Mouse (Mus musculus): ENCODE results near the gene Tsc22d1. TPM values are rescaled to one million over a fixed set of nuclear protein-coding genes. Genes with fewer than 3 reads are reported as not detected.
A peak's percentile ranks its signal among the peaks of the same experiment; 100 is the strongest.

Gene Tsc22d1
- total and polyA plus RNA-seq, 3 experiments: 7.0 to 26.4 (median 14.6) TPM

DNA sequence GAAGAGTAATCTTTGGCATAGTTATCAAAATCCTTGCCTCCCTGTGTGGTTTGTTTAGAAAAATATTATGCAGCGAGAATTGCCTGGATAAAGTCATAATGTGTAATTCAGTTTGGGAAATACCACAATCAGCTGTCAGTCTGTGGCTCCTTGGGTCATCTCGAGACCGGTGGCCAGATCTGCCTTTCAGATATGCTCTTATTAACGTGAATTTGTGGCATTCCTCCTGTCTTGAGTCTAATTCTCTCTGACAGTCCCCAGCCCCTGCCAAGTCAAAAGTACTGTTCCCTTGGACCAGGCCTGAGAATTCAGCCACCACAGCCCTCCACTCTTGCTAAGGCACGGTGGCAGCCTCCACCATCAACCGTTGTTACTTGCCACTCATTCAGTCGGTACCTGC, 97.2 kb downstream of the Tsc22d1 start:
- Histone ChIP-seq H3K27me3 (ENCODE audit: insufficient read depth, low read length) (no peaks in the 10 kb centered on the region), H3K36me3 (replicated peaks) (no peaks in the 10 kb centered on the region), H3K4me1 (ENCODE audit: insufficient read depth, low read depth, low read length) (peaks cover 5% of the 10 kb centered on the region), H3K4me3 (ENCODE audit: low read depth, low read length) (no peak overlapping the region), H3K9me3 (replicated peaks) (peaks cover 38% of the 10 kb centered on the region)
- ATAC-seq (ENCODE audit: extremely low read depth, insufficient number of reproducible peaks, low FRiP score, poor library complexity, severe bottlenecking) (no peak), DNase-seq (ENCODE audit: low spot score) (no peak)
- TF ChIP-seq GATA1 (IDR thresholded peaks at IDR 0.05; ENCODE audit: borderline replicate concordance, low read length): no peak
- no peak for TF ChIP-seq TAL1 (conservative IDR thresholded peaks at IDR 0.05; ENCODE audit: low read depth, low read length)
- no peak for TF ChIP-seq POLR2AphosphoS5 (IDR thresholded peaks at IDR 0.05; ENCODE audit: insufficient replicate concordance, low read depth, low read length)
- no peak for TF ChIP-seq GATA2 (IDR thresholded peaks at IDR 0.05; ENCODE audit: borderline replicate concordance, low read depth, low read length)
- no peak for TF ChIP-seq CTCF (IDR thresholded peaks at IDR 0.05; ENCODE audit: low read depth, low read length)

DNA sequence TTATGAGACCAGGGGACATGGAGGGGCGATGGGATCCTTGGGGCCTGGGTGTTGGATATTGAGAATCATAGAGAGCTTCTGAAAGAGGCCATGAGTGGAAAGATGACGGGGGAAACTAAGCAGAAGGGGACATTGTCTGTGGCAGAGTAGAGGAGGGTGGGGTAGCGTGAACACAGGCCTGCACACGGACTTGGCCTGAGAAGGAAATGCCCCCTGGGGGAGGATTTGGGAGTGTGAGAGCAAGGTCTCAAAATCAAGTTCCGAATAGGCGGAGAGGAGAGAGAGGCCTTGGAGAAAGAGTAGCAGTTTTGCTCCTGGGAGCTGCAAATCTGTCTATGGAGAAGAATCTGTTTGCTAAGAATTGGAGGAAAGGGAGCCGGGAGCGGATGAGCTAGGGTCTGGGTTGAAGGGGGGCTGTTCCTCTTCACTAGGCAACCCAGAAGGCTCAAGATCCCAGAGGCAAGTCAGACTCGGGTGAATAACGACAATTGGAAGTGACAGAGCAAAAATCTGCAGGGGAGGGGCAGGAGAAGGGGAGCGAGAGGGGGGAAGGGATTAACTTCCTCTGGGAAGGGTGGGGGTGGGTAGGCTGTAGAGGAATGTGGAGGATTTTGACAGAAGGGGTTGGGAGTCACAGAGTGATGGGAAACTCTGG, 98.8 kb downstream of the Tsc22d1 start:
- H3K4me1 ChIP-seq (ENCODE audit: insufficient read depth, low read depth, low read length): peaks cover 2% of the 10 kb centered on the region
- H3K27me3 ChIP-seq (ENCODE audit: insufficient read depth, low read length): no peaks in the 10 kb centered on the region
- DNase-seq (ENCODE audit: low spot score) (no peak), ATAC-seq (ENCODE audit: extremely low read depth, insufficient number of reproducible peaks, low FRiP score, poor library complexity, severe bottlenecking) (peak; percentile 40; the same call in 1 of the 2 replicates)
- H3K4me3 ChIP-seq (ENCODE audit: low read depth, low read length): no peak overlapping the region
- peaks cover 43% of the 10 kb centered on the region for H3K9me3 ChIP-seq (replicated peaks)
- no peak for TF ChIP-seq TAL1 (conservative IDR thresholded peaks at IDR 0.05; ENCODE audit: low read depth, low read length)
- TF ChIP-seq GATA2 (IDR thresholded peaks at IDR 0.05; ENCODE audit: borderline replicate concordance, low read depth, low read length): no peak
- no peak for TF ChIP-seq CTCF (IDR thresholded peaks at IDR 0.05; ENCODE audit: low read depth, low read length)
- no peaks in the 10 kb centered on the region for H3K36me3 ChIP-seq (replicated peaks)

DNA sequence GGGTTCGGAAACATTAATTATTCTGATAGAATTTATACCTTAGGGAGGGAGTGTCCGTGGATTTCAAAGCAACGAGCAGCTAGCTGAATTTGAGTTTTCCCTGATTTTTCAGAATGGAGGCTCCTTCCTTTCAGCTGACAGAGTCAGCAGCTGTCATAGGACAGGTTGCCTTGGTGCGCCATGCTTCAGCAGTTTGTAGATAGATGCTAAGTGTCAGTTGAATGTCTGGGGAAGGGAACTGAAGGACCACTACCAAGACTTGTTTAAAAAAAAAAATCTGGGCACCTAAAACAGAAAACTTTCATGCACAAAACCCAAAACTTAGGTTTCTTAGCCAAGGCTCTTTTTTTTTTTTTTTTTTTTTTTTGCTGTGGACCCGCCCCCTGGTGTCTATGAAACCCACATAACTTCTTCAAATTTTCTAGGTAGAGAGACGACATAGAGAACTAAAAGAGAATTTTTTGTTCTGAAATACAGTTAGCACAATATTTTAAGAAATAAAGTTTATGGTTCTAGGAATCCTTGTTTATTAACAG, 99.4 kb downstream of the Tsc22d1 start:
- H3K4me3 ChIP-seq (ENCODE audit: low read depth, low read length): no peak overlapping the region
- no peaks in the 10 kb centered on the region for H3K36me3 ChIP-seq (replicated peaks)
- TF ChIP-seq GATA1 (IDR thresholded peaks at IDR 0.05; ENCODE audit: borderline replicate concordance, low read length): no peak
- peaks cover 43% of the 10 kb centered on the region for H3K9me3 ChIP-seq (replicated peaks)
- DNase-seq (ENCODE audit: low spot score): no peak
- no peaks in the 10 kb centered on the region for H3K27me3 ChIP-seq (ENCODE audit: insufficient read depth, low read length)
- ATAC-seq (ENCODE audit: extremely low read depth, insufficient number of reproducible peaks, low FRiP score, poor library complexity, severe bottlenecking): no peak
- H3K4me1 ChIP-seq (ENCODE audit: insufficient read depth, low read depth, low read length): peaks cover 2% of the 10 kb centered on the region

DNA sequence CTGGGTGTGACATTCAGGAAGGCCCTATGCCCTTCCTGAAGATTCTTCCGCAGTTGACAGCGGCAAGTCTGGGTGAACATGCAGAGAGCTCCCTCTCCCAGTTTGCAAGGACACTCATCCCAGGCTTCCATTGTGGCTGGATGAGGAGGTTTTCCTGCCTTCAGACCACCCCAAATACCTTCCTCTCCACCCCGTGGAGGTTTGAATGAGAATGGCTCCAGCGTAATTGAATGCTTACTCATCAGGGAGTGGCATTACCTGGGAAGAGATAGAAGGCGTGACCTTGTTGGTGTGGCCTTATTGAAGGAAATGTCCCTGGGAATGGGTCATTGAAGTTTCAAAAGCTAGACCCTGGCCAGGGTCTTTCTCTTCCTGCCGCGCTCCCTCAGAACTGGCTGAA, 100.9 kb downstream of the Tsc22d1 start:
- Histone ChIP-seq H3K36me3 (replicated peaks) (no peaks in the 10 kb centered on the region), H3K4me3 (ENCODE audit: low read depth, low read length) (no peak overlapping the region), H3K27me3 (ENCODE audit: insufficient read depth, low read length) (no peaks in the 10 kb centered on the region), H3K4me1 (ENCODE audit: insufficient read depth, low read depth, low read length) (peaks cover 2% of the 10 kb centered on the region), H3K9me3 (replicated peaks) (peaks cover 37% of the 10 kb centered on the region)
- no peak for TF ChIP-seq CTCF (IDR thresholded peaks at IDR 0.05; ENCODE audit: low read depth, low read length)
- no peak for TF ChIP-seq GATA2 (IDR thresholded peaks at IDR 0.05; ENCODE audit: borderline replicate concordance, low read depth, low read length)
- no peak for TF ChIP-seq POLR2AphosphoS5 (IDR thresholded peaks at IDR 0.05; ENCODE audit: insufficient replicate concordance, low read depth, low read length)
- TF ChIP-seq GATA1 (IDR thresholded peaks at IDR 0.05; ENCODE audit: borderline replicate concordance, low read length): no peak
- no peak for TF ChIP-seq TAL1 (conservative IDR thresholded peaks at IDR 0.05; ENCODE audit: low read depth, low read length)
- ATAC-seq (ENCODE audit: extremely low read depth, insufficient number of reproducible peaks, low FRiP score, poor library complexity, severe bottlenecking) (no peak), DNase-seq (ENCODE audit: low spot score) (no peak)

DNA sequence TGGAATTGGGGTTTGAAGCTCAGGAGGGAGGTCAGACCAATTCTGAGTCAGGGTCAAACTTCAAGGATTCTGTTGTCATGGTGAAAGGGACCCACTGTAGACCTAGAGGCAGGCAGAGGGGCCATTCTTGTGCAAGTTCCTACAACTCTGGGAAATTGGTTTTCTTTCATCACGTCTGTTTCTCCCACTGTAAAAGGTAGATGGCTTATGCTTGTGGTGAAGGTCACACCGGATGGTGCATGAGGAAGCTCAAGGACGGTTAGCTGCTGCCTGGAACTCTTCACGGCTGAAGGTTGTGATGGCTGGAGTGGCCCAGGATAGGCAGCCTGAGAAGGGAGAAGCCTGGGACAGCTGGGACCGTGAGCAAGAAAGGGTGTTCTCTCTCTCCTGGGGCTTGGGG, 103.5 kb downstream of the Tsc22d1 start:
- H3K4me1 ChIP-seq (ENCODE audit: insufficient read depth, low read depth, low read length): peaks cover 2% of the 10 kb centered on the region
- ATAC-seq (ENCODE audit: extremely low read depth, insufficient number of reproducible peaks, low FRiP score, poor library complexity, severe bottlenecking): no peak

DNA sequence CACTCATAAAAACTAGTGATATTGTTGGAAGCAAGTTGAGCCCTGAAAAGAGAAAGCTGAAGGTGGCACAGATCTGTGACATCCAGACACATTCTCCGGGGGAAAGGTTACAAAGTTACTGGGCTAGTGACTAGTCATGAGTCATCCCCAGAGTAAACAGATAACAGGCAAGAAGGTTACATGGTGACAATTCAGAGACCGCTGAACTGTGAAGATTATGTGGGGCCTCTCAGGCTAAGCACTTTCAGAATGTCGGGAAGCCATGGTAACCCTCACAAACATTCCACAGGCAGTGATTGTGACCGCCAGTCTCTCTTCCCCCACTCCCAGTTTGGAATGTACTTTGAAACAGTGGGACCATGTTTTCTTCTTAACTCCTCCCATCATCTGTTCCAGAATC, 105.8 kb downstream of the Tsc22d1 start:
- Histone ChIP-seq H3K36me3 (replicated peaks) (no peaks in the 10 kb centered on the region), H3K4me3 (ENCODE audit: low read depth, low read length) (no peak overlapping the region), H3K27me3 (ENCODE audit: insufficient read depth, low read length) (no peaks in the 10 kb centered on the region), H3K4me1 (ENCODE audit: insufficient read depth, low read depth, low read length) (no peaks in the 10 kb centered on the region), H3K9me3 (replicated peaks) (peaks cover 29% of the 10 kb centered on the region)
- ATAC-seq (ENCODE audit: extremely low read depth, insufficient number of reproducible peaks, low FRiP score, poor library complexity, severe bottlenecking) (peak; percentile 74), DNase-seq (ENCODE audit: low spot score) (no peak)
- no peak for TF ChIP-seq TAL1 (conservative IDR thresholded peaks at IDR 0.05; ENCODE audit: low read depth, low read length)
- TF ChIP-seq GATA1 (IDR thresholded peaks at IDR 0.05; ENCODE audit: borderline replicate concordance, low read length): no peak
- no peak for TF ChIP-seq GATA2 (IDR thresholded peaks at IDR 0.05; ENCODE audit: borderline replicate concordance, low read depth, low read length)
- no peak for TF ChIP-seq POLR2AphosphoS5 (IDR thresholded peaks at IDR 0.05; ENCODE audit: insufficient replicate concordance, low read depth, low read length)
- TF ChIP-seq CTCF (IDR thresholded peaks at IDR 0.05; ENCODE audit: low read depth, low read length): no peak

More for the DNA sequence above, 103.5 kb downstream of the Tsc22d1 start:
- Histone ChIP-seq H3K27me3 (ENCODE audit: insufficient read depth, low read length) (no peaks in the 10 kb centered on the region), H3K36me3 (replicated peaks) (no peaks in the 10 kb centered on the region), H3K4me3 (ENCODE audit: low read depth, low read length) (no peak overlapping the region), H3K9me3 (replicated peaks) (peaks cover 32% of the 10 kb centered on the region)
- no peak for TF ChIP-seq TAL1 (conservative IDR thresholded peaks at IDR 0.05; ENCODE audit: low read depth, low read length)
- TF ChIP-seq POLR2AphosphoS5 (IDR thresholded peaks at IDR 0.05; ENCODE audit: insufficient replicate concordance, low read depth, low read length): no peak
- no peak for TF ChIP-seq GATA2 (IDR thresholded peaks at IDR 0.05; ENCODE audit: borderline replicate concordance, low read depth, low read length)
- TF ChIP-seq GATA1 (IDR thresholded peaks at IDR 0.05; ENCODE audit: borderline replicate concordance, low read length): no peak
- no peak for TF ChIP-seq CTCF (IDR thresholded peaks at IDR 0.05; ENCODE audit: low read depth, low read length)
- no peak for DNase-seq (ENCODE audit: low spot score)

Measured in G1E (cell line).